Comparison of ENCODE assay signal across 13 mouse cellular contexts in genomic region chr3:51661376-51661775, GRCm38 (mm10). TPM values are rescaled to one million over a fixed set of nuclear protein-coding genes. Genes with fewer than 3 reads are reported as not detected.
DNase-seq lines count a peak whose midpoint lies in the region; ATAC-seq and TF ChIP-seq lines count a peak whose summit lies in the region.
"Had no signal": no experiment of that assay in that cellular context is flagged by ENCODE, and none has a peak within 500 bp of the region (broad histone marks: within the 10 kb centered on the region; RNA-seq: fewer than 3 reads in every experiment).

No protein-coding gene starts in this region.

- ATAC-seq in liver, embryonic 15.5 days (ENCODE audit: insufficient read depth), result no peak
- ATAC-seq: forebrain, embryonic 14.5 days had no signal

- 17% methylated on average over 5 of the region's 5 CpGs for WGBS in liver, embryonic 15.5 days (ENCODE audit: insufficient replicate concordance)

- peak overlapping the region; percentile 35; the same call in 1 of the 2 replicates for H3K27ac ChIP-seq in gastrocnemius, adult 2 months
- peak overlapping the region; percentile 61 for H3K27ac ChIP-seq in liver, embryonic 15.5 days (replicated peaks)

- H3K36me3 ChIP-seq in liver, embryonic 15.5 days (replicated peaks), result no peaks in the 10 kb centered on the region

- no peak overlapping the region for H3K9ac ChIP-seq in liver, embryonic 15.5 days

- peaks cover 36% of the 10 kb centered on the region for H3K4me1 ChIP-seq in liver, embryonic 15.5 days (replicated peaks)

- 0 out of 2 replicates have a peak overlapping the region, but pooled peaks have one; percentile 11 for H3K4me3 ChIP-seq in gastrocnemius, adult 2 months
- peak overlapping the region; percentile 38 for H3K4me3 ChIP-seq in liver, embryonic 15.5 days (replicated peaks)

- no peaks in the 10 kb centered on the region for H3K9me3 ChIP-seq in liver, embryonic 15.5 days (replicated peaks)

- DNase-seq in gastrocnemius, adult 2 months, result no peak
- DNase-seq in gastrocnemius, adult 18-20 months (ENCODE audit: low spot score), result no peak
- DNase-seq in 3T3-L1 (ENCODE audit: low read depth, low spot score), result peak; percentile 34
- peak; percentile 25 for DNase-seq in induced T-regulatory cell, adult 2 months (ENCODE audit: low read depth)
- DNase-seq in neural tube, embryonic 10.5 days (ENCODE audit: extremely low spot score, low spot score), result no peak
- no peak for DNase-seq in urinary bladder, postnatal 10 days (ENCODE audit: low spot score)
- DNase-seq in frontal cortex, postnatal 36 days (ENCODE audit: low spot score in 2 of 2), result no peak
- DNase-seq: cerebellum, adult 8-10 months; gastrocnemius, postnatal 14 days; heart, postnatal 10 days had no signal

- TF ChIP-seq CTCF in gastrocnemius, adult 2 months (IDR thresholded peaks at IDR 0.05), result no peak

- intact Hi-C loops in gastrocnemius, adult 2 months (cut with DNase I), result no loop called here

- H3K27me3 ChIP-seq in liver, embryonic 15.5 days, result no peaks in the 10 kb centered on the region

- peak overlapping the region; percentile 50 for H3K4me2 ChIP-seq in liver, embryonic 15.5 days

RNA-seq across cellular contexts. Expression of gene Mgst2, which starts 1.2 kb away (rescaled TPM):
- total RNA-seq in gastrocnemius, adult 2 months (2021), result under 1 TPM; 0.39 to 0.61 TPM
- total RNA-seq in gastrocnemius, adult 18-20 months (2021), result under 1 TPM in 1 of 2 experiments, not detected in 1; 0.37 TPM
- 20.8 and 24.4 TPM in 2 replicates for polyA plus RNA-seq in liver, embryonic 15.5 days (2015; fragmentation: Nextera tagmentation; extraction: Ambion mirVana)
- total RNA-seq: layer of hippocampus, adult 18-20 months had no signal
- polyA plus RNA-seq: forebrain, embryonic 14.5 days had no signal

Comparison
In these comparisons a context has a peak if more than half of its experiments do, and no peak if none do; other contexts are left out.
1. DNase-seq: peak in 3T3-L1 (single experiment) and induced T-regulatory cell, adult 2 months (single experiment); none in gastrocnemius, adult 2 months (single experiment), gastrocnemius, adult 18-20 months (single experiment), neural tube, embryonic 10.5 days (single experiment), urinary bladder, postnatal 10 days (single experiment) and frontal cortex, postnatal 36 days (0 of 2).